In genomic region chr6:37478481-37478880, GRCm38 (mm10) we compare ENCODE assay signal across 22 mouse cellular contexts. TPM values are rescaled to one million over a fixed set of nuclear protein-coding genes. Genes with fewer than 3 reads are reported as not detected.
"Had no signal": no experiment of that assay in that cellular context is flagged by ENCODE, and none has a peak within 500 bp of the region (broad histone marks: within the 10 kb centered on the region; RNA-seq: fewer than 3 reads in every experiment).

No protein-coding gene starts in this region.

- H3K4me3 ChIP-seq: neural tube, embryonic 15.5 days; stomach, embryonic 15.5 days had no signal

- H3K4me1 ChIP-seq: neural tube, embryonic 15.5 days; stomach, embryonic 15.5 days had no signal

- H3K9me3 ChIP-seq: neural tube, embryonic 15.5 days; stomach, embryonic 15.5 days had no signal

- H3K27ac ChIP-seq: neural tube, embryonic 15.5 days; stomach, embryonic 15.5 days; stomach, postnatal 0 days had no signal

- H3K9ac ChIP-seq: neural tube, embryonic 15.5 days; stomach, embryonic 15.5 days had no signal

- H3K36me3 ChIP-seq: neural tube, embryonic 15.5 days; stomach, embryonic 15.5 days had no signal

- H3K4me2 ChIP-seq: neural tube, embryonic 15.5 days; stomach, embryonic 15.5 days had no signal

- DNase-seq: retina, postnatal 1 day; right cerebral cortex, adult 18-20 months; right cerebral cortex, postnatal 14 days; right cerebral cortex, postnatal 25 days; right cerebral cortex, postnatal 4 days; spleen, adult 18-20 months; thymus, adult 18-20 months; thymus, adult 2 months; thymus, postnatal 14 days; thymus, postnatal 25 days; thymus, postnatal 36 days; thymus, postnatal 4 days had no signal

- H3K27me3 ChIP-seq: neural tube, embryonic 15.5 days; stomach, embryonic 15.5 days had no signal

RNA-seq across cellular contexts. Expression of gene Akr1d1, which starts 51.5 kb away (rescaled TPM):
- polyA plus RNA-seq: neural tube, embryonic 14.5 days; neural tube, embryonic 15.5 days; small intestine, adult 2 months; spleen, adult 2 months; stomach, embryonic 14.5 days; testis, adult 2 months; thymus, adult 2 months; thymus, postnatal 0 days; urinary bladder, adult 2 months had no signal
